Mouse (Mus musculus) bone marrow macrophage, adult 2 months (primary cell): ENCODE results near the gene Gm20388.

Source experiments
- CTCF ChIP-seq: IDR thresholded peaks from 2 replicates; pipeline ENCODE4 v1.5.1; 2012; ENCODE audit warnings: low read depth, mild to moderate bottlenecking, low read length, moderate library complexity
- POLR2A ChIP-seq: IDR thresholded peaks from 2 replicates; pipeline ENCODE4 v1.6.1; 2012; ENCODE audit warnings: mild to moderate bottlenecking, low read depth, low read length, borderline replicate concordance

- no peak for TF ChIP-seq POLR2A
- no peak for TF ChIP-seq CTCF
Measured at GRCm38 (mm10) chr8:123858574-123858940, 3947.9 kb downstream of the Gm20388 start.
